Mouse (Mus musculus) midbrain, embryonic 11.5 days (tissue): Measurements from ENCODE around the gene Tex101. TPM values are rescaled to one million over a fixed set of nuclear protein-coding genes. Genes with fewer than 3 reads are reported as not detected.

ENCODE experiments used
- ATAC-seq: fragments of 200-750 bp; cut with Nextera tagmentation; 2 replicates; pipeline ENCODE4 v1.8.0; 2017; ENCODE audit warnings: moderate TSS enrichment, moderate library complexity; ENCODE audit not compliant: low FRiP score
- DNase-seq: peaks from one replicate; pipeline ENCODE4 v3.0.0; 2015; ENCODE audit warnings: low spot score; ENCODE audit errors: missing footprints
- H3K27ac ChIP-seq: fragments of 300-500 bp; sonication (generic); 2 replicates; pipeline ENCODE4 v1.5.1; 2014; ENCODE audit warnings: low read depth, low read length
- H3K27me3 ChIP-seq: fragments of 300-500 bp; sonication (generic); 2 replicates; pipeline ENCODE4 v1.6.1; 2014; ENCODE audit warnings: mild to moderate bottlenecking, low read length, moderate library complexity, mixed read lengths; ENCODE audit not compliant: control insufficient read depth, insufficient read depth
- H3K36me3 ChIP-seq: fragments of 300-500 bp; sonication (generic); 2 replicates; pipeline ENCODE4 v1.6.1; 2014; ENCODE audit warnings: mild to moderate bottlenecking, low read length, moderate library complexity, mixed read lengths; ENCODE audit not compliant: control insufficient read depth, insufficient read depth
- H3K4me1 ChIP-seq: fragments of 300-500 bp; sonication (generic); 2 replicates; pipeline ENCODE4 v1.6.1; 2014; ENCODE audit warnings: low read length; ENCODE audit not compliant: control insufficient read depth, insufficient read depth
- H3K4me2 ChIP-seq: fragments of 300-500 bp; sonication (generic); 2 replicates; pipeline ENCODE4 v1.6.1; 2014; ENCODE audit warnings: mild to moderate bottlenecking, moderate library complexity
- H3K4me3 ChIP-seq: fragments of 300-500 bp; sonication (generic); 2 replicates; pipeline ENCODE4 v1.5.1; 2014; ENCODE audit warnings: low read depth, low read length
- H3K9ac ChIP-seq: fragments of 300-500 bp; sonication (generic); 2 replicates; pipeline ENCODE4 v1.6.1; 2014; ENCODE audit warnings: low read length
- H3K9me3 ChIP-seq: fragments of 300-500 bp; sonication (generic); 2 replicates; pipeline ENCODE4 v1.6.1; 2016; ENCODE audit warnings: low read length; ENCODE audit not compliant: control insufficient read depth
- WGBS: fragments of 180-500 bp; shearing (Covaris S2); extraction: QIAGEN DNeasy Blood & Tissue Kit; methylation state at CpG from one replicate; pipeline ENCODE4 v1.1.7; 2014; 5-methylcytosine and 5-hydroxymethylcytosine counted together
- polyA plus RNA-seq: library from polyadenylated mRNA; unstranded; fragments of >200 nt; fragmentation: Nextera tagmentation; extraction: Ambion mirVana; gene quantifications from 2 replicates; pipeline ENCODE4 v1.2.1, GENCODE M21; 2014

Tex101 gene
- polyA plus RNA-seq, 1 experiment from 2014 or later, result not detected

DNA sequence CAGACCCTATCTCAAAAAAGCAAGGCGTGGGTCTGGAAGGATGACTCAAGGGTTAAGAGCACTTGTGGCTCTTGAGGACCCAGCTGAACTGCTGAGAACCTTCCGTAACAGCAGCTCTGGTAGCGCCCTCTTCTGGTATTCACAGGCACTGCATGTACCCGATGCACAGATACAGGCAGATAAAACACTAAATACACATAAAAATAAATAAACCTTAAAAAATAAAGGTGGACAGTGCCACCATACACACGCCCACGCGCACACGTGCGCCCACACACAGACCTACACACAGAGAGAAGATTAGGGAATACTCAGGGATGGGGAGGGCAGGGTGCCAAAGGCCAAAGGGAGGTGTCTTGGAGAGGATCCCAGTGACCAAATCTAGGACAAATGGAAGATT is 34.0 kb downstream of the Tex101 start:
- Histone ChIP-seq H3K4me3 (no peak overlapping the region), H3K4me1 (peaks cover 4% of the 10 kb centered on the region), H3K27ac (no peak overlapping the region), H3K4me2 (no peak overlapping the region), H3K27me3 (peaks cover 22% of the 10 kb centered on the region), H3K9ac (no peak overlapping the region), H3K9me3 (no peaks in the 10 kb centered on the region), H3K36me3 (no peaks in the 10 kb centered on the region)
- DNase-seq (peak; percentile 91), ATAC-seq (peak; percentile 9; the same call in 1 of the 2 replicates)
- WGBS, result 8% methylated on average over 9 of the region's 9 CpGs

DNA sequence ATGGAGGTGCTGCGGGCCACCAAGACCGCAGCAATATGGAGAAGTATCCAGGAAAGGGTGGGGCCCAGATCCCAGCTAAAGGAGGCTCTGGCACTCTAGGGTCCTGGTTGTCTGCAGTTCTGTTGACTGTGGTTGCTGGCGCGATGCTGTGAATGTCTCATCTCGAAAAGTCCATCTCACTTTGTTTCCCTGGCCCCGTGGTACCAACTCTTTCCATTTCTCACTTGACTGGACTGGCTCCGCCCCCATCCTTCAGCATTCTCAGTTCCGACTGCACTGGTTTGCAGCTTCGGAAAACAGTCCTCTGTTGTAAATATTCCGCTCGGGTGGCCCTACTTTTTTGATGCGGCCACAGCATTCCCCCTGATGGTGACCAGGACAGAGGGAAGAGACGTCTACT is 36.0 kb downstream of the Tex101 start:
- DNase-seq (no peak), ATAC-seq (no peak)
- Histone ChIP-seq H3K4me1 (peaks cover 10% of the 10 kb centered on the region), H3K36me3 (no peaks in the 10 kb centered on the region), H3K27me3 (peaks cover 40% of the 10 kb centered on the region), H3K4me3 (no peak overlapping the region), H3K9me3 (no peaks in the 10 kb centered on the region), H3K9ac (no peak overlapping the region), H3K27ac (no peak overlapping the region), H3K4me2 (no peak overlapping the region)
- WGBS, result 60% methylated on average over 13 of the region's 13 CpGs

DNA sequence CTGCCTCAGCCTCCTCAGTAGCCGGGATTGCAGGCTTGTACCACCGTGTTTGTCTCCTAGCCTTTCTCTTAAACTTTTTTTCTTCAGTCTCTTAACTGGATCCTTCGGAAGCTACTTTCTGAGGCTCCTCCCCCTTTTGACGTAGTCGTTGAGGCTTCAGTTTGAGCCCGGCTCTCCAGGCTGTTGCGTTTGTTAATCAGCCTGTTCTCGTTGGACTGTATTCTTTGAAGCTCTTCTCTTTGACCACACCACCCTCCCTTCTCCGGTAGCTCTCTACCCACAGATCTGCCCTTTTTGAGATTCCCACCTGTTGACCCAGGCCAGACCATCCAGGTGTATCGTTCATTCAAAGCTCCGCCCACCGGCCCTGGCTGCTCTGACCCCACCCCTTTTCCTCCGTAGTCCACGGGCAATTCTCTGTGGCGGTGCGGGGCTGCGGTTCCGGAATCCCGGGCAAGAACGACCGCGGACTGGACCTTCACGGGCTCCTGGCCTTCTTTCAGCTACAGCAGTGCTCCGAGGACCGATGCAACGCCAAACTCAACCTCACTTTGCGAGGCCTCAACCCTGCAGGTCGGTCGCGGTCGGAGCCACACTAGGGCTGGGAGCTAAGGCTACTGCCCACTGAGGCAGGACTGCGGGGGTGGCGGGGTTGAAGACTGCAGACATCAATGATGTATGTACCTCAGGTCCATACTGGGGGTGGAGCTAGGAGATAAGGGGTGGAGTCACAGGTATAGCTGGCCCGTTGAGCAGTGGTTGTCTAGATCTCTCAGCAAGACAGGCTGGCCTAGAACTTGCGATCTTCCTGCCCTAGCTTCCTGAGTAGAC is 38.2 kb downstream of the Tex101 start:
- 4% methylated on average over 35 of the region's 35 CpGs for WGBS
- DNase-seq (peak; percentile 87), ATAC-seq (peak; percentile 43)
- no peak overlapping the region for H3K27ac ChIP-seq
- H3K27me3 ChIP-seq, result peaks cover 40% of the 10 kb centered on the region
- peaks cover 10% of the 10 kb centered on the region for H3K4me1 ChIP-seq
- H3K4me2 ChIP-seq, result peak overlapping the region; percentile 62
- H3K9ac ChIP-seq, result no peak overlapping the region
- no peaks in the 10 kb centered on the region for H3K36me3 ChIP-seq
- H3K4me3 ChIP-seq, result peak overlapping the region; percentile 29
- H3K9me3 ChIP-seq, result no peaks in the 10 kb centered on the region

DNA sequence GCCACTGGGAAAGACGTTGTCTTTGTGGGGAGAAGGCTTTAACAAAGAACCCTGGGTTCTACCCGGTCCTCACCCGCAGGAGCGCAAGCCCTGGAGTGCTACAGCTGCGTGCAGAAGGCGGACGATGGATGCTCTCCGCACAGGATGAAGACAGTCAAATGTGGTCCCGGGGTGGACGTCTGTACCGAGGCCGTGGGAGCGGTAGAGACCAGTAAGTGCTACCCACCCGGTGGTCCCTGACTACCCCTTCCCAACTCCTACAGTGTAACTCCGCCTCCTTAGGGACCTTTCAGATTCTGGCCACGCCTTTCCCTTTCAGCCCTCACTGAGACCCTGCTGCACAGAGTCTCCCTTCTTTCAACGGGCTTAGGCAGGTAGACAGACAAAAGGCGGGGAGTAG is 39.4 kb downstream of the Tex101 start:
- no peaks in the 10 kb centered on the region for H3K36me3 ChIP-seq
- ATAC-seq (peak; percentile 40; the same call in 1 of the 2 replicates), DNase-seq (peak; percentile 88)
- H3K4me1 ChIP-seq, result peaks cover 10% of the 10 kb centered on the region
- no peaks in the 10 kb centered on the region for H3K9me3 ChIP-seq
- no peak overlapping the region for H3K9ac ChIP-seq
- H3K27ac ChIP-seq, result no peak overlapping the region
- H3K4me3 ChIP-seq, result peak overlapping the region; percentile 3; the same call in 1 of the 2 replicates
- 2% methylated on average over 17 of the region's 18 CpGs for WGBS
- H3K27me3 ChIP-seq, result peaks cover 40% of the 10 kb centered on the region
- H3K4me2 ChIP-seq, result peak overlapping the region; percentile 30; the same call in 1 of the 2 replicates

DNA sequence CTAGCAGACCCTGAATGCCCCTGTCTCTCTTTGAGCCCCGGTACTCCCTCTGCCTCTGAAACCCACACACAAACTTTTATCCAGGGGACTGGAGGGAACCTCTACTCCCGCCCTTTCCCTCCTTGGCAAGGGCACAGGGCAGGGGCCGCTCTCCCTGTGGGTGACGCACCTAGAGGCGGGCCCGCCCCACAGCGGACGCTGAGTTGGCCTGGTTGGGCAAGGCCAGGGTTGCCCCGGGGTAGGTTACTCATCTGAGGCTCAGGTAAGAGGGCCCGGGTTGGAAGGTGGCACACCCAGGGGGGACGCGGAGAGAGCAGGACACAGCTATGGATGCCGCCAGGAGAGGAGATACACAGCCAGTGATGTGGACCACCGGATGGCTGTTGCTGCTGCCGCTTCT is 40.2 kb downstream of the Tex101 start, which contains the start of gene Lypd3:
Gene Lypd3 (plus strand): TSS at position 287 of the 400 bp plus-strand sequence.
- Histone ChIP-seq H3K9ac (no peak within 1 kb of the TSS), H3K4me1 (peaks cover 10% of the 10 kb centered on the region), H3K36me3 (no peaks in the 10 kb centered on the region), H3K27me3 (peaks cover 40% of the 10 kb centered on the region), H3K4me3 (peak within 1 kb of the TSS; percentile 3; the same call in 1 of the 2 replicates), H3K9me3 (no peaks in the 10 kb centered on the region), H3K27ac (no peak within 1 kb of the TSS), H3K4me2 (peak within 1 kb of the TSS; percentile 30; the same call in 1 of the 2 replicates)
- ATAC-seq, result 0 out of 2 replicates have a peak, but pooled peaks have one; percentile 10
- 17% methylated on average over 15 of the region's 15 CpGs for WGBS
- no peak for DNase-seq

DNA sequence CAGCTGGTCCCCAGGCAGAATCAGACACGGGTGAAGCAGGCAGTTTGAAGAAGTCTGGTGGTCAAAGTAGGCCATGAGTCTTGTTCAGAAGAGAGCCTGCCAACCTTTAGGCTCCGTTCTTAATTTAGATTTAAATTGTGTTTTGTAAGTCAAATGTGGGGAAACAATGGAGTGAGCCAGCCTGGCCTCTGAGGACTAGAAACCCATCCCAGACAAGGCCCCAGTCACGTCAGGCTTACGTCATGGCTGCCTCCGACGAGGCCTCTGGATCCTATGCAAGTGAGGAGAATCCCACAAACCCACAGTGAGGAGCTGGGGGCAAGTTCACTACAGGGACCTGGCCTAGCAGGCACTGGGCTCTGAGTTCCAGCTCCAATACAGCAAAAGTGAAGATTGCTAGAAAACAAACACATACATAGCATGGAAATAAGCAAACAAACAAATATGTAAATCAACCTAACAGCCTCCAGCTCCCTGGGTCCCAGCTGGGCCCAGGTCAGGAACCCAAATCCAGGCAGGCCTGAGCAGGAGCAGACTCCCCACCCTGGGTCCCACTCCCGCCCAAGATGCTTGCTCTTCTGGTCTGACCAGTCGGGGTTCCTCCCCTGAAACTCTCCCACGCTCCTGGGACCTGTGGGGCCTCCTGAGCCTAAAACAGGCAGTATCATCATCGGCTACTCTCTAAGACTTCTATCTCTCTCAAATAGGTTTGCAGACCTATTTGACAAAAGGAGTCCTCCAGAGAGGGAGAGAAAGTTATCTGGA is 46.2 kb downstream of the Tex101 start:
- no peaks in the 10 kb centered on the region for H3K36me3 ChIP-seq
- H3K4me3 ChIP-seq, result no peak overlapping the region
- 77% methylated on average over 10 of the region's 10 CpGs for WGBS
- no peak overlapping the region for H3K9ac ChIP-seq
- no peaks in the 10 kb centered on the region for H3K27me3 ChIP-seq
- no peak overlapping the region for H3K4me2 ChIP-seq
- H3K9me3 ChIP-seq, result no peaks in the 10 kb centered on the region
- no peak overlapping the region for H3K27ac ChIP-seq
- no peaks in the 10 kb centered on the region for H3K4me1 ChIP-seq
- ATAC-seq (no peak), DNase-seq (no peak)

DNA sequence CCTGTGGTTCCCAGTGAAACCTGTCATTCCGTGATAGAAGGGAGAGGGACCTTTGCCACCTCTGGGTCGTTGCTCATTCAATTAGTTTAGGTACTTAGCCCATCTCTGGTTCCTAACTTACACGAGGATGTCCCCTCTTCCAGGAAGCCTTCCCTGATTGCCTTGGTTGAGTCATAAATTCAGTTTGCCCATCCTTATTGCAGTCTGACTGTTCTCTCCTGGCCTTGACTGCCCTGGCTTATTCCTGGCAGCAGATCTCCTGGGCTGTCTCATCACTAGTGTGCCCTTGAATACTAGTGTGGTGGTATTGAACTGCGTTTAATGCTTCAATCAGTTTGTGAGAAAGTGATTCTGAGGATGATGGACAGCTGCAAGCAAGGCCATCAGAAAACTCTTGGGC is 46.8 kb downstream of the Tex101 start:
- ATAC-seq (no peak), DNase-seq (peak; percentile 51)
- Histone ChIP-seq H3K4me3 (no peak overlapping the region), H3K9me3 (no peaks in the 10 kb centered on the region), H3K36me3 (no peaks in the 10 kb centered on the region), H3K27ac (no peak overlapping the region), H3K27me3 (no peaks in the 10 kb centered on the region), H3K4me1 (no peaks in the 10 kb centered on the region), H3K4me2 (no peak overlapping the region), H3K9ac (no peak overlapping the region)
- 76% methylated on average over 4 of the region's 4 CpGs for whole genome bisulfite sequencing

DNA sequence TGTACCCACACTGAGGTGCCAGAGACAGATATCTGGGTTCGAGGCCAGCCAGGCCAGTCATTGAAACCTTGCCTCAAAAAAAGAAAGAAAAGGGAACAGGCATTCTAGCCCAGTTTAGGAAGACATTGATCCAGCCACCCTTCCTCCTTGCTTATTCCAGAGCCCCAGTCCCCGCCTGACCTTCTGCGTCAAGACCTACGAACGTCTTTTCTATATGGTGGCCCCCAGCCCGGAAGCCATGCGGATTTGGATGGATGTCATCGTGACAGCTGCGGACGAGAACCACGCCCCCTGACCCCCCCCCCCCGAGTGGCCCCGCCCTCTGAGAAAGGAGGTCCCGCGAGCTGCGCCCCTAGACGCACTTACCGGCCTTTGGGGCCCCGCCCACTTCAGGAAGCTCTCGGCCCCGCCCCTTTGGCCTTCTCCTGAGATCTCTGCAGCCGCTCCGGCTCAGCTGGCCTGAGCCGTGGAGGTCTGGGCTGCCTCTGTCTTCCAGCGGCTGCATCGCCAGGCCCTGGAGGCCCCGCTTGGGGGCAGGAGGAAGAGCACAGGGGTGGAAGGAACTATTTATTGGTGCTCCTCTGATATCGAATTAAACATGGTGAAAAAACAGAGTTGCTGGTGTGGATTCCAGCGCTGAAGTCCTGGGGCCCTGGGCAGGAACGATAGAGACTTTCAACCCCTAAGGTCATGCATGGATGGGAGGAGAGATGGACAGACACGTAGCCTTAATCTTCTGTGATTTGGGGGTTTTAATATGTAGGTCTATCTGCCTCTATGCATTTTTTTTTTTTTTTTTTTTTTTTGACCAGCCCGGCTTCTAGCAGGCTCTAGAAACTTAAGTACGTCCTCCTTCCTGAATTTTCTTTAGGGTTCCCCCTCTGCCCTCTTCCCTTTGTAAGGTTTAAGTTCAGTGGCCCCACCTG is 47.5 kb downstream of the Tex101 start:
- Histone ChIP-seq H3K9me3 (no peaks in the 10 kb centered on the region), H3K4me3 (peak overlapping the region; percentile 9; the same call in 1 of the 2 replicates), H3K27me3 (no peaks in the 10 kb centered on the region), H3K36me3 (no peaks in the 10 kb centered on the region), H3K4me2 (peak overlapping the region; percentile 41), H3K27ac (no peak overlapping the region), H3K4me1 (no peaks in the 10 kb centered on the region), H3K9ac (peak overlapping the region; percentile 24)
- ATAC-seq (peak; percentile 91), DNase-seq (peak; percentile 97)
- WGBS, result 10% methylated on average over 30 of the region's 33 CpGs
